ENCODE assay signal across 16 mouse cellular contexts in the genomic region with DNA sequence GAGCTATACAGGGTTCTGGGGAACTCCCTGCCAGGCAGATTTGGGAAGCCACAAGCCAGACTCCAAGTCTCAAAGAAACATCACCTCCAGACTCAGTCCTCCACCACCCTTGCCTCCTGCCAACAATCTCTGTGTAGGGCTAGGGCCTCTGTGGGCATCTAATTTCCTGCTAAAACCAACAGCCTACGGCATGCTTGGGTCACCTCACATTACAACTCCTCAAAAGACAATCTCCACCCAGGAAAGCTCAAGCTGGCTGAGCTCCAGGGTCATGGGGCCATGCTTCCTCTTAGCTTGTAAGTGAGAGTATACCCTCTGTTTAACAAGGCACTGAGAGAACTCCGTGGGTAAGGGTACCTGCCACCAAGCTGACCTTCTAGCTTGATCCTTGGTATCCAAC. TPM values are rescaled to one million over a fixed set of nuclear protein-coding genes. Genes with fewer than 3 reads are reported as not detected.
A peak's percentile ranks its signal among the peaks of the same experiment; 100 is the strongest.
DNase-seq lines count a peak whose midpoint lies in the region; ATAC-seq lines count a peak whose summit lies in the region.
"Had no signal": no experiment of that assay in that cellular context is flagged by ENCODE, and none has a peak within 500 bp of the region (broad histone marks: within the 10 kb centered on the region; RNA-seq: fewer than 3 reads in every experiment).

No protein-coding gene starts in this region.

- DNase-seq in heart, embryonic 10.5 days (ENCODE audit: low spot score), result no peak
- no peak for DNase-seq in heart, postnatal 14 days
- peak; percentile 43 for DNase-seq in testis, postnatal 10 days (ENCODE audit: low spot score)
- DNase-seq in testis, postnatal 14 days (ENCODE audit: low spot score), result no peak
- DNase-seq in right cerebral cortex, postnatal 36 days (ENCODE audit: low spot score in 2 of 2), result no peak
- DNase-seq: cerebellum, adult 8-10 months; gastrocnemius, postnatal 25 days; right cerebral cortex, adult 18-20 months; thymus, postnatal 14 days had no signal

- peak overlapping the region; percentile 30 for H3K4me3 ChIP-seq in heart, embryonic 10.5 days
- H3K4me3 ChIP-seq in kidney, embryonic 15.5 days (replicated peaks), result no peak overlapping the region
- H3K4me3 ChIP-seq in kidney, embryonic 16.5 days (ENCODE audit: low read length), result no peak overlapping the region
- H3K4me3 ChIP-seq: embryonic facial prominence, embryonic 15.5 days; limb, embryonic 13.5 days; stomach, embryonic 15.5 days had no signal

- peak overlapping the region; percentile 79 for H3K27ac ChIP-seq in heart, embryonic 10.5 days
- H3K27ac ChIP-seq in kidney, embryonic 15.5 days, result 0 out of 2 replicates have a peak overlapping the region, but pooled peaks have one; percentile 13
- H3K27ac ChIP-seq in kidney, embryonic 16.5 days (ENCODE audit: low read length), result no peak overlapping the region
- H3K27ac ChIP-seq: embryonic facial prominence, embryonic 15.5 days; limb, embryonic 13.5 days; liver, embryonic 14.5 days; stomach, embryonic 15.5 days had no signal

- H3K27me3 ChIP-seq in heart, embryonic 10.5 days (ENCODE audit: insufficient read depth, poor library complexity, severe bottlenecking), result no peaks in the 10 kb centered on the region
- H3K27me3 ChIP-seq in kidney, embryonic 15.5 days, result no peaks in the 10 kb centered on the region
- H3K27me3 ChIP-seq in kidney, embryonic 16.5 days (ENCODE audit: insufficient read depth, low read length), result no peaks in the 10 kb centered on the region
- H3K27me3 ChIP-seq: embryonic facial prominence, embryonic 15.5 days; limb, embryonic 13.5 days; stomach, embryonic 15.5 days had no signal

- H3K36me3 ChIP-seq in heart, embryonic 10.5 days, result peaks cover 22% of the 10 kb centered on the region
- no peaks in the 10 kb centered on the region for H3K36me3 ChIP-seq in kidney, embryonic 15.5 days
- H3K36me3 ChIP-seq in kidney, embryonic 16.5 days (ENCODE audit: insufficient read depth, low read length), result no peaks in the 10 kb centered on the region
- H3K36me3 ChIP-seq: embryonic facial prominence, embryonic 15.5 days; limb, embryonic 13.5 days; stomach, embryonic 15.5 days had no signal

- no peak for ATAC-seq in kidney, embryonic 15.5 days (replicated peaks; ENCODE audit: low FRiP score)
- no peak for ATAC-seq in kidney, embryonic 16.5 days (ENCODE audit: low FRiP score, low TSS enrichment)
- ATAC-seq in inflammation-experienced regulatory T-cells, adult 6 months, result no peak

- H3K9me3 ChIP-seq in heart, embryonic 10.5 days, result no peaks in the 10 kb centered on the region
- H3K9me3 ChIP-seq in kidney, embryonic 15.5 days (replicated peaks), result no peaks in the 10 kb centered on the region
- no peaks in the 10 kb centered on the region for H3K9me3 ChIP-seq in kidney, embryonic 16.5 days (ENCODE audit: low read length)
- H3K9me3 ChIP-seq: embryonic facial prominence, embryonic 15.5 days; limb, embryonic 13.5 days; stomach, embryonic 15.5 days had no signal

- WGBS in heart, embryonic 10.5 days, result 37% methylated on average over 2 of the region's 2 CpGs
- WGBS in kidney, embryonic 15.5 days, result 35% methylated on average over 2 of the region's 2 CpGs
- WGBS in kidney, embryonic 16.5 days, result 28% methylated on average over 2 of the region's 2 CpGs

- intact Hi-C loops in heart, postnatal 14 days (cut with DNase I), result loop anchor here (2.0 kb wide), 1 partner anchor 55 kb away; a partner anchor contains a TSS

- peaks cover 88% of the 10 kb centered on the region for H3K4me1 ChIP-seq in heart, embryonic 10.5 days
- H3K4me1 ChIP-seq in kidney, embryonic 15.5 days, result peaks cover 34% of the 10 kb centered on the region
- H3K4me1 ChIP-seq in kidney, embryonic 16.5 days (ENCODE audit: insufficient read depth, low read length), result peaks cover 18% of the 10 kb centered on the region

- no peak overlapping the region for H3K9ac ChIP-seq in kidney, embryonic 15.5 days
- no peak overlapping the region for H3K9ac ChIP-seq in kidney, embryonic 16.5 days (replicated peaks; ENCODE audit: low read length)
- H3K9ac ChIP-seq: embryonic facial prominence, embryonic 15.5 days; limb, embryonic 13.5 days; liver, embryonic 14.5 days; stomach, embryonic 15.5 days had no signal

- no peak overlapping the region for H3K4me2 ChIP-seq in kidney, embryonic 15.5 days
- H3K4me2 ChIP-seq in kidney, embryonic 16.5 days (replicated peaks; ENCODE audit: low read depth, low read length), result no peak overlapping the region
- H3K4me2 ChIP-seq: embryonic facial prominence, embryonic 15.5 days; limb, embryonic 13.5 days; stomach, embryonic 15.5 days had no signal

RNA-seq across cellular contexts. Expression of a gene that starts 13.6 kb away (rescaled TPM):
- 28.8 and 32.2 TPM in 2 replicates for polyA plus RNA-seq in heart, embryonic 10.5 days (2016; fragmentation: Nextera tagmentation; extraction: Ambion mirVana)
- total RNA-seq in heart, postnatal 14 days (2021), result 10 to 100 TPM; 75.5 to 85.8 TPM
- polyA plus RNA-seq in kidney, embryonic 15.5 days (2015; fragmentation: Nextera tagmentation; extraction: Ambion mirVana), result 7.1 and 7.2 TPM in 2 replicates
- 5.9 and 6.5 TPM in 2 replicates for polyA plus RNA-seq in kidney, embryonic 16.5 days (2015; fragmentation: Nextera tagmentation; extraction: Ambion mirVana)
- under 1 TPM in 2 of 3 experiments, not detected in 1; 0.38 to 0.47 TPM for polyA plus RNA-seq in inflammation-experienced regulatory T-cells, adult 6 months (2017; shearing (Covaris generic))

RNA-seq across cellular contexts. Expression of a gene that starts 26.8 kb away (rescaled TPM):
- 23.2 and 40.8 TPM in 2 replicates for polyA plus RNA-seq in heart, embryonic 10.5 days (2016; fragmentation: Nextera tagmentation; extraction: Ambion mirVana)
- 10 to 100 TPM; 34.5 to 35.6 TPM for total RNA-seq in heart, postnatal 14 days (2021)
- polyA plus RNA-seq in kidney, embryonic 15.5 days (2015; fragmentation: Nextera tagmentation; extraction: Ambion mirVana), result 15.4 and 18.4 TPM in 2 replicates
- polyA plus RNA-seq in kidney, embryonic 16.5 days (2015; fragmentation: Nextera tagmentation; extraction: Ambion mirVana), result 19.7 and 20.3 TPM in 2 replicates
- polyA plus RNA-seq in inflammation-experienced regulatory T-cells, adult 6 months (2017; shearing (Covaris generic)), result under 1 TPM in 2 of 3 experiments, not detected in 1; 0.08 to 0.17 TPM

RNA-seq across cellular contexts. Expression of a gene that starts 54.1 kb away (rescaled TPM):
- polyA plus RNA-seq in heart, embryonic 10.5 days (2016; fragmentation: Nextera tagmentation; extraction: Ambion mirVana), result 1.2 and 2.3 TPM in 2 replicates
- total RNA-seq in heart, postnatal 14 days (2021), result under 1 TPM; 0.41 to 0.45 TPM
- polyA plus RNA-seq in kidney, embryonic 15.5 days (2015; fragmentation: Nextera tagmentation; extraction: Ambion mirVana), result 0.82 and 1.1 TPM in 2 replicates
- polyA plus RNA-seq in kidney, embryonic 16.5 days (2015; fragmentation: Nextera tagmentation; extraction: Ambion mirVana), result 1.0 and 1.7 TPM in 2 replicates
- polyA plus RNA-seq in inflammation-experienced regulatory T-cells, adult 6 months (2017; shearing (Covaris generic)), result 1 to 10 TPM; 1.1 to 1.7 (median 1.4) TPM

RNA-seq across cellular contexts. Expression of a gene that starts 55.6 kb away (rescaled TPM):
- polyA plus RNA-seq in heart, embryonic 10.5 days (2016; fragmentation: Nextera tagmentation; extraction: Ambion mirVana), result 62.7 and 81.3 TPM in 2 replicates
- 10 to 100 TPM; 81.9 to 87.0 TPM for total RNA-seq in heart, postnatal 14 days (2021)
- polyA plus RNA-seq in kidney, embryonic 15.5 days (2015; fragmentation: Nextera tagmentation; extraction: Ambion mirVana), result 59.2 and 62.0 TPM in 2 replicates
- polyA plus RNA-seq in kidney, embryonic 16.5 days (2015; fragmentation: Nextera tagmentation; extraction: Ambion mirVana), result 76.1 and 80.3 TPM in 2 replicates
- polyA plus RNA-seq in inflammation-experienced regulatory T-cells, adult 6 months (2017; shearing (Covaris generic)), result 10 to 100 TPM; 15.5 to 26.5 (median 20.9) TPM

Comparison
In these comparisons a context has a peak if more than half of its experiments do, and no peak if none do; other contexts are left out.
1. RNA of a gene that starts 26.8 kb away (polyA plus RNA-seq): 23.2 to 40.8 TPM in heart, embryonic 10.5 days, 19.7 to 20.3 TPM in kidney, embryonic 16.5 days and 15.4 to 18.4 TPM in kidney, embryonic 15.5 days; 0.08 to 0.17 TPM in inflammation-experienced regulatory T-cells, adult 6 months; every median in the first group is over 10 times any median in the second.